Mouse (Mus musculus): ENCODE measurements around the gene Ccl25.

Gene Ccl25

DNA sequence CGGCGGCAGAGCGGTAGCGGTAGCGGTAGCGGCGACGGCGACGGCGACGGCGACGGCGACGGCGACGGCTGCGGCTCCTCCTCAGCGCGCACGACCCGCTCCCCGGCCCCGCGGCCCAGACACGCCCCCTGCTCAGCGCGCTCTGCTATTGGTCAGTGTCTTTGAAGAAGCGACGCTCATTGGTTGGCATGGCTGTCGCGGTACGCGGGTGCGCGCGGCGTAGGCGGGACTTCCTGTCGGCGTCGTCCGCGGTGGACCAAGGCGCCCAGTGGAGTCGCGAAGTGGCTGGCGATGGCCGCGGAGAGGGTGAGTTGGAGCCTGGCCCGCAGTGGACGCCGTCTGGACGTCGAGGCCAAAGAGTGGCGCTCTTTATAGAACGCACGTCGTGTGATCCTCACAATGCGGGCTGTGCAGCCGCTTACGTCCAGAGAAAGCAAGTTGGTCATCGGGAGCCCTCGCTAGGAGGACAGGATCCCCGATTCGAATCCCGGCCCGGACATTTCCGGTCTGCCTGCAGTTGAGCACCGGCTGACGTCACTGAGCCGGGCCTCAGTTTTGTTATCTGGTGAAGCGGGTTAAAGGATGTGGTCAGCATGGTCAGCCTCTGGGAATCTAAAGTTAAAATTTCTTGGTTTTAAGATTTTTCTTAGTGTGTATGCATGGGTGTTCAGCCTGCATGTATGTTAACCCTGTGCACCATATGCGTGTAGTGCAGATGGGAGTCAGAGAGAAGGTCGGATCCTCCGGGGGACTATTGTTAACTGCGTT, at the start of gene Ccl25, which contains the start of gene Elavl1:
Ccl25 (plus strand) TSS at position 228 of the 768 bp plus-strand sequence.
Elavl1 (minus strand) TSS at position 431 of the 768 bp plus-strand sequence.
- peak; percentile 98 for DNase-seq

DNA sequence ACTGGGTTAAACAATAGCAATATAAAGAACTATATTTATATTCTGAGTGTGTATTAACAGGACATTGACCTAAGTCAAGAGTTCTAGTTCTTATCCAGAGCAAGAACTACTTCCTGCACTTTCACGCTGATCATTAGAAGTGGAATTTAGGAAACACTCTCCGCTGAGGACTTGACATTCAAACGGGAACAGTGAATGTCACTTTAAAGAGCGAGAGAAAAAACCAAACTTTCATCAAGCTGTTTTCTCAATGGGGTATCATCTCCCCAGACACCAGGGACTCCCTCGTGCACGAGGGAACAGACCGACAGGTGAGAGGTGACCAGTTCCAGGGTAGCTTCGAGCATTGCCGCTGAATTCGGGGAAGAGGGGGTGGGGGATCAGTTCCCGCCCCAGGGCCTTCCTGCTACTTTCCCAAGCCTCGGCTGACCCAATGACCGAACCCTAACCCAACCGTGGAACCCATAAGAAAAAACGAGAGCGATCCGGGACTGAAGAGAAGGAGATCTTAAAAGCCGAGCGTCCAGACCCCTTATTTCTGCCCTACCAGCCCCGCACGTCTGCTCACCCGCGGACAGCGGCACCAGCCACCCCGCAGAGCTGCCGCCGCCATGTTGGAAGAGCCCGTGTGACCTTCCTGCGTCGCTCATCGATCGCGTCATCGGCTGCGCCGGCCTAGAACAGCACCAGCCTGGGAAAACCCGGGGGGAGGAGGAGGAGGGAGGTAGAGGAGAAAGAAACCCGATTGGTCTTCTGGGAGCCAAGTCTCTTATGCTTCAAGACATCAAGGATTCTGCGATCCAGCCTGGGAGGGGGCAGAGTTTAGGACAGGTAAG, 49.5 kb upstream of the Ccl25 start, which contains the start of gene Timm44:
Timm44 (minus strand) TSS at position 639 of the 836 bp plus-strand sequence.
- DNase-seq, result peak; percentile 95

DNA sequence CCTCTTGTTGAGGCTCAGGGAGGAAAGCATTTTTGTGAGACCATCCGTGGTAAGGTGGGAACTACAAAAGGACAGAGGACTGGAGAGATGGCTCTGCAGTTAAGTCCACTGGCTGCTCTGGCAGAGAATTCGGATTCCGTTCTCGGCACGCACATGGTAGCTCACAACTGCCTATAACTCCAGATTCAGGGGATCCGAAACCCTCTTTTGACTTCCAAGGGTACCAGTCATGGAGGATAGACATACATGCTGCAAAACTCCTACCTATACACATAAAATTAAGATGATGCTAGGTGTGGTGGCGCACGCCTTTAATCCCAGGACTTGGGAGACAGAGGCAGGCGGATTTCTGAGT, 48.9 kb upstream of the Ccl25 start:
- DNase-seq, result no peak

DNA sequence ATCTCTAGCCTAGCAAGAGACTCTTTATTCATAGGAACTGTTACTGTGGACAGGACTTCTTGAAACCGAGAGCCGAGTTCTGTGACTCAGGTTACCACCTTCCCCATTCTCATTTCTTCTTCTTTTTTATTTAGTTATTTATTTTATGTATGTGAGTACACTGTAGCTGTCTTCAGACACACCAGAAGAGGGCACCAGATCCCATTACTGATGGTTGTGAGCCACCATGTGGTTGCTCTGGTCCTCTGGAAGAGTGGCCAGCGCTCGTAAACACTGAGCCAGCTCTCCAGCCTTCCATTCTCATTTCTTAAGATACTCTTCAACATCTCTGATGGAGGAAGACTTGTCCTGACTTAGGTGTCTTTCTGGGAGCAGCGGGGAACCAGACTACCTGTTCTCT, 32.3 kb upstream of the Ccl25 start:
- no peak for DNase-seq

DNA sequence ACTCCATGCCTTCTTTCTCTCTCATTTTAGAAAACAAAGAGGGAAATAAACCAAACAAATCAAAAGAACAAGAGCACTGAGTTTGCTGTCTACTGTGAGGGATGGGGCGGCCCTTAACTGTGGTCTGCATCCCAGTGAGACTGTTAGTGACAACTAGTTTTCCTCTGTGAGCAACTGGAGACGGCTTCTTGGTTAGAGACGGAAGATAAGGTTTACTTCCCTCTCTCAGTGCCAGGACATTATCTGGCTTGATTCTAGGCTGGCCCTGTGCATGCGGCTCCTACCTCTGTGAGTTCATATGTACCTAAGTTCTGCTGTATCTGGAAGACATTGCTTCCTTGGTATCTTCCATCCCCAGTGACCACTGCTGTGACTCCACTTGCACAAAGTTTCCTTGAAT, 27.2 kb upstream of the Ccl25 start:
- no peak for DNase-seq

DNA sequence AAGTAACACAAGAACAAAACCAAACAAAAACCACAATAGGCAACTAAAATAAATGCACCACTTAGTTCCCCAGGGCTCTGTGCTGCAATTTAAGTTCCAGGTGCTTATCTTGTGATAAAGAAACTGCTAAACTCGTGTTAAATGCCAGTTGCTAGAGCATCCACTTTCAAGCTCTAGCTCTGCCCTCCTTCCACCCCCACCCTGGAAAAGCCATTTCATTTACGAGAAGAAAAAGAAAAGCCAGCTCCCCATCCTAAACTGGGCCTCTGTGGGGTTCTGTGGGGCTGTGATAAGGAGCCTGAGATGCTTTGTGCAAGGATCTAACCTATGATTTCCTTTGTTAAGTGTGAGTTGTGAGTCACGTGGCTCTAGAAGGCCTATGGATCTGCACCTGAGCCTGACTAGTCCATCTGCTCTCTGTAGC, 20.9 kb upstream of the Ccl25 start:
- DNase-seq, result no peak

DNA sequence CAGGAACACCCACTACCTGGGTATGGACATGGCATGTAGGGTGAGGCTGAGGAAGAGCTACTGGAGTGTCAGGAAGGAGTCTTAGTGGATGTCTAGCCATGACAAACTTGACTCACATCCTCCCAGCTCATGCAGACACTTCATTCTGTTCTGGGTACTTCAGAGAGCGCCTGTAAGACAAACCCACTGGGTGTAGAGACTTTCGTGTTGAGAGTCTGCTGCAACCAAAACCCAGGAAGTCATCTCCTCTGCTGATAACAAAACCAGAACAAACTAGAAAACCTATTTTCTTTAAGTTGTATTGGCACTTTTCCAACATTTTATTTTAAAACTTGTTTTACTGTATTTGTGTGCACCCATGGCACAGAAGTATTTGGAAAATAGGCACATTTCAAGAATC, 19.2 kb upstream of the Ccl25 start:
- DNase-seq, result no peak

DNA sequence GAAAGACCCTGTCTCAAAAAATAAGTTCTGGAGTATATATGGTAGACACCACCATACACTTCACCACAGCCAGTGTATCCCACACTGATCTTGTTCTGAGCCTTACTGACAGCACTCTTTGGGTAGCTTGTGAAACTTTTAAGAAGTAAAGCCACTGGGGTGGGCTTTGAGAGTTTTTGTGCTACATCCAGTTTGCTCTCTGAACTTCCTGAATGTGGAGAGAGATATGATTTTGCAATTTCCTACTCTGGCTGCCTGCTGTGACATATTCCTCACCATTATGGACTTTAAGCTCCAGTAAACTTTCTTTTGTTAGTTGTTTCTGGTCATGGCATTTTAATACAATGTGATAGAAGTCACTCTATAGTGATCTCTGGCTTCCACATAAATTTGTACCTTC, 12.9 kb upstream of the Ccl25 start:
- DNase-seq, result no peak

DNA sequence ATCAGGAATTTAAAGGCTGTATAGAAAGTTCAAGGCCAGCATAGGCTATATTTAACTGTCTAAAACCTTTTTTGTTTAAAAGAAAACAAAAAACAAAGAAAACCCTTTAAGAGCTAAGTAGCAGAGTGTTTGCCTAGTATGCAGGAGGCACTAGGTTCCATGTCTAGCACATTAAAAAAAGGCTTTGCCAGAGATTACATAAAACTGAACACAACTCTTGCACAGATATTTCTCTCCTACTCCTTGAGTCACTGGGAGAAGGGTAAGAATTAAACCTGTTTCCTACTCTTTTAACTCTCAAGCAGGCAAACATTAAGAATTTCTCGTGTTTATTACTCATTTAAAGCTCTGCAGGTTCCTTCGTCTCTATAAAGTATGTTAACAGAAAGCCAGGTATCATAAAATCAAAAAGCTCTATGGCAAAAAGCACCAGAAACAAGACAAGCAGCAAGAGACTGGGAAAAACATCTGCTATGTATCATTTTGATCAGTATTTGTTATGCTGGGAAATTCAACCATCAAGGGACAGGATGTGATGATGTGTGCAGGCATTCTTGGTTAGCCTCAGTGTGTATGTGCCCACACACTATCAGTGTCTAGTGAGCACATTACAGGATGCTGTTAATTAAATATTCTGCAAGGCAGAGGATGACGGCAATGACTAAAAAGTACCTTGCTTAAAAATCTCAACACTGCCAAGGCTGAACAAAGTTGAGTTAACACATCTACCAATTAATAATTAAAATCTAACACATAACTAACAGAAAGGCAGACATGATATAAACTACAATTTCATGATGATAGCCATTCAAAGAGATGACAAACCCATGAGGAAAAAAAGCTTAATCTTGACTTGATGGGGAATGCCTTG, 11.5 kb upstream of the Ccl25 start:
- DNase-seq, result no peak

DNA sequence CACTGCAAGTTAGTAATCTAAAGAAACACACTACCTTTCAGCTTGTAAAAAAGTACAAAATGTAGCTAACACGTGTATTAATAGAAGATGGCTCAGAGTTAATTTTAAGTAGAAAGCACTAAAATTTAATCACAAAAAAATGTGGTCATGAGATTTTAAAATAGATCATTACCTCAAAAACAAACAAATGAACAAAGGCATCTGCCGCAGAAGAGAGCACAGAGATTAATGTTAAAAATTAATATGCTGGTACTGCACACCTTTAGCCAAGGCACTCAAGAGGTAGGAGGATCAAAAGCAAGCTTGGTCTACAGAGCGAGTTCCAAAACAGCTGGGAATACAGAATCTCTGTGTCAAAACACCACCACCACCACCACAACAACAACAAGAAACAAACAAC, 10.2 kb upstream of the Ccl25 start:
- DNase-seq, result no peak

DNA sequence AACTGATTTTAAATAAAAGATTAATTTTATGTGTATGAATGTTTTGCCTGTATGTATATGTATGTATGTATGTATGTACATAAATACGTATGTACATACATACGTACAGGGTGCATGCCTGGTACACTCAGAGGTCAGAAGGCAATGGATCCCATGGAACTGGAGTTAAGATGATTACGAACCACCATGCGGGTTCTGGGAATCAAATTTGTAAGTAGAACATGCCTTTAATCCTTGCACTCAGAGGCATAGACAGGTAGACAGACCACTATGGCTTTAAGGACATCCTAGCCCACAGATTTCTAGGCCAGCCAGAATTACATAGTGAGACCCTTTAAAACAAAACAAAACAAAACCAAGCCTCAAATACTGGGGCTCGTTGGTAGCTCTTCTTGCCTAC, 6.9 kb upstream of the Ccl25 start:
- no peak for DNase-seq

DNA sequence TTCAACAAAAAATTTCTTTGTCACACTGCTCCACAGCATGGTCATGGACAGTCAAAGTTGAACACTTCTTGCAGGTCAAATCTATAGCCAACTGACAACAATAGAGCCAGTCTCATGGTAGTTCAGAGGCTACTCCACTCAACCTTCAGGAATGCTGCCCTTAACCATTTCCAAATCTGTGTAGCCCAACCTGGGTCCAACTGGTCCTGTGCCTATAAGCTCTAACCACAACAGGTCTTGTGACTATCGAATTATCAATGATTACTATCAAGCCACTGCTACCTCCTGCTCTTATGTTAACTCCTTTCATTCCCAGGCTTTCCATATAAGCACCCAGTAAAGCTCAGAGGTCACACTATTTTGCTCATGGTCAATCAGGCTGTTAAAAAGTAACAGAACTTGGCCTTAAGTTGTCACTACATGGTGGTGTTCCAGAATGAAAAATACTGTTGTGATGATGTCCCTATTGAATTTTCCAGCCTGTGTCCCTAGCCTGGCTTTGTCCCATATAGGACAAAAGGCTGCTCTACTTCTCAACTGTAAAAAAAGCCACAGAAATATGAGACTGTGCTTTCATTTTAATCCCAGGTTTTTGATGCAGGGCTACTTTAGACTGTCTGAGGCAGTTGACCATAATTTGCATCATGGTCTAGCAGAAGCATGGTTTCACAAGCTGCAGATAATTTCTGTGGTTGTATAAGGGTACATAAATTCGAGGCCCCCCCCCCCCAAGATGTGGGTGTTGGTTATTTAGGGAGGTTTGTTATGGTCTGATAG, 6.0 kb upstream of the Ccl25 start:
- DNase-seq, result peak; percentile 19

DNA sequence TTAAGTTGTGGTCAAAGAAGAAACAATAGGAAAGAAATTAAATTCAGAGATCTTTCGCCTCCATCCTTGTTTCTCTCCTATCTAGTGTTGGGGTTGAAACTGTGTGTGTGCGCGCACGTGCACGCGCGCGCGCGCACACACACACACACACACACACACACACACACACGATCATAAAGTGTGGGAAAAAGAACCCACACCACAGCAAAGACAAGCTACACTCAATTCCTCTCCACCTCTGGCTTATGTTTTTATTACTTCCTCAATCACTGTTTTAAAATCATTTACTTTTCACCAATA, 5.5 kb upstream of the Ccl25 start:
- no peak for DNase-seq

DNA sequence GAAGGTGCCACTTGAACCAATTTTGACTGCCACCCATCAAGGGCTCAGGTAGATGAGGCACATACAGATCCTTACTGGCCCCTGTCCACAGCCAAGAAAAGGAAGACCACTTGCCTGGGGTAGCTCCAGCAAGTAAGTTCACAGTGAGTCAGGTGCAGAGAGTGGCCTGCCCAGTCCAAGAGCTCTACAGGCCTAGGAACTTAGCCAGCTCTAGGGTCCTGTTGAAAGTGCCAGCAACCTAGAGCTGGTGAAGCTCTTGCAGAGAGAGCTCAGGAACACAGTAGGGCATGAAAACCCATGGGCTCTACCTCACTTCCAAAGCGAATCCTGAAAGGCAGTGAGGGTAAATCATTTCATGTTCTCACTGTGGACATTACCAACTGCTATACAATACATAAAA, 4.6 kb upstream of the Ccl25 start:
- no peak for DNase-seq

DNA sequence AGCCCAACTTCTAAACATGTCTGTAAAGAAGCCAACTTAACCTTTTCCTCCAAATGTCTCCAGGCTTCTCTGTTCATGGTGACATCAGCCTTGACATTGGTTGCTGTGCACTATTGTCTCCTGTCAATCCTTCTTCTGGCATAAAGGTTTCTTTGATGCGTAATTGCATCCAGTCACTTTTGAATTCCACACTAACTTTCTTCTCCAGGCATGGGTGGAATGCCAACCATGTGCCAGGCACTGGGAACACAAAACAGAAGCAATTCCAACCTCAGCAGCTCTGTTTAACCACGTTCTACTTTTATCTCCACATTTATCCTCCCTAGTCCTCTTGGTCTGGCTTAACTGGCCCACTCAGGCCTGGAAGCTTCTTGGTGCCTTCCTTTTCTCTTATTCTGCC, 4.0 kb upstream of the Ccl25 start:
- DNase-seq, result no peak

DNA sequence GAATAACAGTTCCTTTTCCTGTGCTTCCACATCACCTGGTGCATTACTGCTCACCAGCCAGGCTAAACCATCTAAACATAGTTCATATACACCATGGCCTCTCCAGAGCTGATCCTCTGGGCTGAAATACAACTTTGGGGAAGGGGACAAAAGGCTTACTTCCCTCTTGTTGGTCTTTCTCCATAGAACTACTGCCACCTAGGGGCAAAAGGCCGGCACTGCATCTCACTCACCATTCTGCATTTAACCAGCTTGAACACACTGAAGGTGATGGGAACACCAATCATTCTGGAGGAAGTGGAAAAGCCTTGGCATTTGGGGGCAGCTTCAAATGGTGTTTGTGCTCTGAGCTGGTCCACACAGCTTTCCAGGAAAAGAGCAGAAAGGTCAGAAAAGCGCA, 2.5 kb upstream of the Ccl25 start:
- DNase-seq, result peak; percentile 89

DNA sequence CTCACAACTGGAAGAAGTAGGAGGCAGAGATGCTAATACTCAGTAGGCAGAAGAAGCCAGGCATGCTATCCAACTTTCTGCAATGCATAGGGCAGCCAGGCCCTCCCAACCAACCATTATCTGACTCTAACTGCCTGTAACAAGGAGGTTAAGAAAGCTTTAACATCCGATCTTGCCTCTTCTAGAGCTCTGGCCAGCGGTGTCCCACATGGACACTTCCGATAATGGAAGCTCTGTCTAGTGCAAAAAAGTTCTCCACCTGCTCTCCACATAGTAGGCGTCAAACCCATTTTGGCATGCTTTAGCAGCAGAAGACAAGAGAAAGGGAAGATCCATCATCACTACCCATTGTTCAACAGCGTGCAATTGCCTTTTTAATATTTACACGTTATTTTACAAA, 1.1 kb upstream of the Ccl25 start:
- no peak for DNase-seq

DNA sequence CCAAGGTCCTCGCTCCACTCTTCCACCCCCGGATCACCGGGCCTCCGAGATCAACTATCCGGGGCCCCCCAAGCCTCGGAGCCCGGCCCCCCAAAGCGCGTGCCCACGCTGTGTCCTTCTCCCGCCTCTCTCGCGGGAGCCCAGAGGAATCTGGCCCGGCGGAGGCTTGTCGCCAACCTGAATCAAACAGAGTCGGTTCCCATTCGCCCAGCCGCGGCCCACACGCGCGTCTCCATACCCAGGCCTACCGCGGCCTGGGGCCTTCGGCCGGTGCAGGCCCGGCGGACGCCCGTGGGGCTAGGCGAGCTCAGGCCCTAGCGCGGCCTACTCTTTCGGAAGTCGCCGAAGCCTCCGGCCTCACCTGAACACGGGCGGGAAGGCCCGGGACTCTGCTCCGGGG, 485 bp upstream of the Ccl25 start:
- no peak for DNase-seq

DNA sequence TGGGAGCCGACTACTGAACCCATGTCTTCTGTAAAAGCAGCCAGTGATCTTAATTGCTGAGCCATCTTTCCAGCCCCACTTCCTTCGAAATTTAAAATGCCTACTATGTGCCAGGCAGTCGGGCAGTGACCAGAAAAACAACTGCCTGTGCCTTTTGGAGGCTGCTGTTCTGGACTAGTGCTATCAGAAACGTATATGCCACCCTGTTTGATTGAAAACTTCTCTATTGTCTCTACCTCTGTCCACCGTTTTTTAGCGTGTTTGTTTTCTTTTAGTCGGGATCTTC, 684 bp downstream of the Ccl25 start:
- no peak for DNase-seq

DNA sequence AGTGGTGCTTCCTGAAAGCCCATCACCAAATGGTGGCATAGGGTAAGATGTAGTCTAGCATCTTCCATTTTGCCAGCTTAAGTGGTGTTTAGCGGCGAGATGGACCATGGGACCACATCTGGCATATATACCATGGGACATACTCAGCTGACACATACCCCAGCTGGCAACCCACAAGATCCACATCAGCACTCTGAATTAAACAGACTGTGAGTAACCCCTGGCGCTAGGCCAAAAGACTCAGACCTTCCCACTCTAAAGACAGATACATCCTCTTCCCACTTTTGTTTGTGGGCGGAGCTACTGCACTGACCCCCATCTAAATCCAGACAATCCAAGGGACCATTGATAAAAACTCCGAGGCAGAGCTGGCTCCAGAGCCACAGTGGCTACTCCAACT, 4.0 kb downstream of the Ccl25 start:
- no peak for DNase-seq

DNA sequence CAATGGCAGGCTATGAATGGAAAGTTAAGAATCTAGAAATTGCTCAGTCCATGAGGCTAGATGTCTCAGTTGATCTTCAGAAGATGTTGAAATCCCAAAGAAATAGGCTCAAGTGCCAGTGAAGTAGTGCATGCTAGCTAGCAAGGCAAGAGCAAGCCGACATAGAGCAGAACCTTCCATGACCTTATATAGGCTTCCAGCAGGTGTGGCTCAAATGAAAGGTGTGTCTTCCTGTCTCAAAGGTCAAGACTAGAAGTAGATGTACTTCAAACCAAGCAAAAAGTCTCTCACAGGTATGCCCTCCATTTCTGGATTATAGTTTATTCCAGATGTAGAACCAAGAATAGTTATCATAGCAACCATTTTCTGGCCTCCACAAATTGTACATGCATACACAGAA, 9.0 kb downstream of the Ccl25 start:
- no peak for DNase-seq

DNA sequence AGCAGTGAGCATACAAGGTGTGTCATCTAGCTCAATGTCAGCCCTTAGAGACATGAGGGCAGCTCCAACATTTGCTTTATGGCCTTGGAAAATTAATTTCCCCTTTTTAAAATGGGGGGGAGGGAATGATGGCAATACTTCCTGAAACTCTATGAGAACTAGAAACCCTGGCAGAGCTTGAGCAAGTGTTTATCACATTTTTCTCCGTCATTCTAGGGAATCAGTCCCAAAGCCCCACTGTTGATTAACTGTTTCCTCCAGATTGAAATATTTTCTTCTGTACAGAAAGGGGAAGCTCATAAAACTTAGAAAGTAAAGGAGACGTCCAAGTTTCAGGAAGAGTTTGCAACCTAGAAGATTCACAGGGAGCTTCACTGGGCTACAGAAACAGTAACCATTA, 10.7 kb downstream of the Ccl25 start:
- DNase-seq, result no peak

DNA sequence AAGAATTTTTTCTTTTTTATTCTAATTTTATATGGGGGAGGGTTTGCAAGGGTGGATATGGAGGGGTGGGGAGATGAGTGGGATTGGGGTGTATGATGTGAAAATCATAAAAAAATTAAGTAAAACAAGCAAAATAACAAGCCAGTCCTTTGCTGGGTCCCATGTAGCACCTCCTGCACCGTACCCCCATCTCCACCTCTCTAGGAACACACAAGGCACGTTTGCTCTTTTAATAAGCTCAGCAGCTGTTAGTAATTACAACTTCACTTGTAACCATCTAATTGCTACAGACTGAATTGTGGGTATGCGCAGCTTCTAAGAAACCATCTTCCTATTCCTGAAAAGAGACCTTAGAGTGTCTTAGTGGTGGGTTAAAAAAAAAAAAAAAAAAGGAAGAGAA, 15.2 kb downstream of the Ccl25 start:
- DNase-seq, result no peak
